ENCODE assay signal across 8 mouse cellular contexts in genomic region chr7:16452587-16453073, GRCm38 (mm10). TPM values are rescaled to one million over a fixed set of nuclear protein-coding genes. Genes with fewer than 3 reads are reported as not detected.
A peak's percentile ranks its signal among the peaks of the same experiment; 100 is the strongest.
DNase-seq lines count a peak whose midpoint lies in the region; ATAC-seq and TF ChIP-seq lines count a peak whose summit lies in the region.

Tmem160 (plus strand) TSS chr7:16452779.

- peak within 1 kb of the TSS; percentile 89 for H3K4me3 ChIP-seq in gastrocnemius, adult 2 months
- H3K4me3 ChIP-seq in hindbrain, postnatal 0 days (ENCODE audit: low read length) = peak within 1 kb of the TSS; percentile 81
- H3K4me3 ChIP-seq in left cerebral cortex, adult 2 months = peak within 1 kb of the TSS; percentile 85

- peak; percentile 94 for DNase-seq in gastrocnemius, adult 2 months
- DNase-seq in hindbrain, postnatal 0 days (ENCODE audit: low spot score) = peak; percentile 96
- peak; percentile 80 to 86 for DNase-seq in left cerebral cortex, adult 2 months (ENCODE audit: extremely low spot score in 1 of 2, low spot score in 2 of 2)
- DNase-seq in right cerebral cortex, postnatal 14 days = peak; percentile 84
- peak; percentile 77 to 87 for DNase-seq in urinary bladder, postnatal 36 days (ENCODE audit: low spot score in 2 of 2)

- no peaks in the 10 kb centered on the region for H3K9me3 ChIP-seq in hindbrain, postnatal 0 days (ENCODE audit: low read length)

- H3K27ac ChIP-seq in gastrocnemius, adult 2 months = peak within 1 kb of the TSS; percentile 87
- H3K27ac ChIP-seq in hindbrain, postnatal 0 days = peak within 1 kb of the TSS; percentile 82
- peak within 1 kb of the TSS; percentile 76 for H3K27ac ChIP-seq in left cerebral cortex, adult 2 months

- no peaks in the 10 kb centered on the region for H3K27me3 ChIP-seq in hindbrain, postnatal 0 days (ENCODE audit: insufficient read depth, low read length)

- ATAC-seq in activated CD4-positive, CD25-positive, alpha-beta regulatory T cell, adult 4 months = peak; percentile 99
- ATAC-seq in common myeloid progenitor, adult 5-6 weeks (replicated peaks; ENCODE audit: low read depth, poor library complexity, severe bottlenecking) = peak; percentile 99
- peak; percentile 99 for ATAC-seq in hindbrain, postnatal 0 days
- ATAC-seq in megakaryocyte, adult 5-6 weeks (ENCODE audit: poor library complexity, severe bottlenecking) = peak; percentile 98

- H3K4me2 ChIP-seq in hindbrain, postnatal 0 days (ENCODE audit: low read depth, low read length) = peak within 1 kb of the TSS; percentile 92

- WGBS in hindbrain, postnatal 0 days = under 1% methylated on average over 30 of the region's 30 CpGs

- intact Hi-C loops in gastrocnemius, adult 2 months (cut with DNase I) = no loop called here
- intact Hi-C loops in left cerebral cortex, adult 2 months (cut with DNase I) = no loop called here

- H3K36me3 ChIP-seq in hindbrain, postnatal 0 days (ENCODE audit: insufficient read depth, low read length) = no peaks in the 10 kb centered on the region

- peak within 1 kb of the TSS; percentile 75 for H3K9ac ChIP-seq in hindbrain, postnatal 0 days (replicated peaks; ENCODE audit: low read length)

- TF ChIP-seq CTCF in gastrocnemius, adult 2 months (IDR thresholded peaks at IDR 0.05) = no peak
- no peak for TF ChIP-seq CTCF in hindbrain, postnatal 0 days (IDR thresholded peaks at IDR 0.05; ENCODE audit: low read depth)
- no peak for TF ChIP-seq CTCF in left cerebral cortex, adult 2 months (IDR thresholded peaks at IDR 0.05)

- peaks cover 6% of the 10 kb centered on the region; the same call in 1 of the 2 replicates for H3K4me1 ChIP-seq in hindbrain, postnatal 0 days (ENCODE audit: insufficient read depth, low read length)

RNA-seq across cellular contexts. Expression of gene Tmem160, which starts in this region (rescaled TPM):
- 1 to 10 TPM; 5.7 to 9.2 TPM for polyA plus RNA-seq in activated CD4-positive, CD25-positive, alpha-beta regulatory T cell, adult 4 months (2017; shearing (Covaris generic))
- 14.8 and 22.5 TPM in 2 replicates for total RNA-seq in common myeloid progenitor, adult 5-6 weeks (2017)
- 10 to 100 TPM; 49.2 to 50.0 TPM for total RNA-seq in gastrocnemius, adult 2 months (2021)
- 71.7 and 72.6 TPM in 2 replicates for total RNA-seq in hindbrain, postnatal 0 days (2014; rRNA removed)
- polyA plus RNA-seq in hindbrain, postnatal 0 days (2015; fragmentation: Nextera tagmentation; extraction: Ambion mirVana) = 102 and 114 TPM in 2 replicates
- total RNA-seq in left cerebral cortex, adult 2 months (2021) = 10 to 100 TPM; 68.0 to 69.0 TPM
- total RNA-seq in megakaryocyte, adult 5-6 weeks (2015) = 24.2 and 33.1 TPM in 2 replicates
- 10.7 and 12.8 TPM in 2 replicates for total RNA-seq in megakaryocyte, adult 5-6 weeks (2017)

Comparison
In these comparisons a context has a peak if more than half of its experiments do, and no peak if none do; other contexts are left out.
1. Peak in every context shown above with its lines: DNase-seq, ATAC-seq, H3K4me3 ChIP-seq and H3K27ac ChIP-seq.
2. RNA of gene Tmem160 (polyA plus RNA-seq): 102 to 114 TPM in hindbrain, postnatal 0 days; 5.7 to 9.2 TPM in activated CD4-positive, CD25-positive, alpha-beta regulatory T cell, adult 4 months; every median in the first group is over 10 times any median in the second.